Mouse (Mus musculus) myocyte (in vitro differentiated cells): ENCODE measurements at regions not wholly inside any gene's neighbourhood (a gene's known extent, or its start where the extent isn't known, plus 50 kb on each side); places are given as distances from the start of the nearest gene placed in this dataset.

Source experiments
- H3K27me3 ChIP-seq: one replicate; pipeline ENCODE4 v1.6.1; 2011; ENCODE audit not compliant: control insufficient read depth, insufficient read depth, insufficient read length
- H3K36me3 ChIP-seq: one replicate; pipeline ENCODE4 v1.6.1; 2011; ENCODE audit not compliant: control insufficient read depth, insufficient read depth
- H3K4me2 ChIP-seq: one replicate; pipeline ENCODE4 v1.6.1; 2011; ENCODE audit warnings: low read depth, control low read depth
- H3K4me3 ChIP-seq: one replicate; pipeline ENCODE4 v1.5.1; 2011; ENCODE audit warnings: mild to moderate bottlenecking, control low read depth, moderate library complexity
- H3K79me2 ChIP-seq: one replicate; pipeline ENCODE4 v1.6.1; 2011; ENCODE audit not compliant: control insufficient read depth, insufficient read depth
- H3ac ChIP-seq: one replicate; pipeline ENCODE4 v1.6.1; 2011; ENCODE audit not compliant: control insufficient read depth, insufficient read length
- CEBPB ChIP-seq: IDR thresholded peaks from 2 replicates; pipeline ENCODE4 v1.6.1; 2011; ENCODE audit warnings: mild to moderate bottlenecking, moderate library complexity; ENCODE audit not compliant: poor library complexity, insufficient read depth, severe bottlenecking
- E2F4 ChIP-seq: IDR thresholded peaks from one replicate; pipeline ENCODE4 v1.6.1; 2011; ENCODE audit warnings: mild to moderate bottlenecking, control low read depth, moderate library complexity; ENCODE audit not compliant: insufficient read depth
- MAX ChIP-seq: IDR thresholded peaks from one replicate; pipeline ENCODE4 v1.6.1; 2011; ENCODE audit warnings: low read depth, mild to moderate bottlenecking, control low read depth
- MYOD1 ChIP-seq, 3 experiments: IDR thresholded peaks; one replicate each; pipeline ENCODE4 v1.6.1; 2011; ENCODE audit warnings: control low read depth in 2 of 3, low read depth in 2 of 3, mild to moderate bottlenecking in 2 of 3, moderate library complexity in 1 of 3; ENCODE audit not compliant: insufficient read length in 2 of 3, control insufficient read depth in 1 of 3
- MYOG ChIP-seq, 3 experiments: IDR thresholded peaks; one replicate each; pipeline ENCODE4 v1.6.1; 2011; ENCODE audit warnings: control low read depth in 2 of 3, low read depth in 2 of 3, mild to moderate bottlenecking in 2 of 3; ENCODE audit not compliant: insufficient read length in 2 of 3, control insufficient read depth in 1 of 3, insufficient read depth in 1 of 3
- POLR2A ChIP-seq: IDR thresholded peaks from one replicate; pipeline ENCODE4 v1.6.1; 2011; ENCODE audit warnings: low read depth, mild to moderate bottlenecking, control low read depth, moderate library complexity; ENCODE audit not compliant: insufficient read length
- POLR2AphosphoS2 ChIP-seq: IDR thresholded peaks from one replicate; pipeline ENCODE4 v1.6.1; 2011; ENCODE audit warnings: low read depth, control low read depth; ENCODE audit not compliant: insufficient read length
- REST ChIP-seq: IDR thresholded peaks from one replicate; pipeline ENCODE4 v1.6.1; 2011; ENCODE audit warnings: mild to moderate bottlenecking, control low read depth, moderate library complexity; ENCODE audit not compliant: insufficient read depth, insufficient read length
- SRF ChIP-seq: IDR thresholded peaks from one replicate; pipeline ENCODE4 v1.6.1; 2011; ENCODE audit warnings: low read depth; ENCODE audit not compliant: control insufficient read depth, insufficient read length
- TCF12 ChIP-seq: IDR thresholded peaks from one replicate; pipeline ENCODE4 v1.6.1; 2011; ENCODE audit warnings: mild to moderate bottlenecking, control low read depth; ENCODE audit not compliant: poor library complexity, insufficient read depth, severe bottlenecking
- TCF3 ChIP-seq: IDR thresholded peaks from one replicate; pipeline ENCODE4 v1.6.1; 2011; ENCODE audit warnings: low read depth, control low read depth; ENCODE audit not compliant: insufficient read length
- USF1 ChIP-seq: IDR thresholded peaks from one replicate; pipeline ENCODE4 v1.6.1; 2011; ENCODE audit warnings: low read depth, mild to moderate bottlenecking, control low read depth, moderate library complexity

DNA sequence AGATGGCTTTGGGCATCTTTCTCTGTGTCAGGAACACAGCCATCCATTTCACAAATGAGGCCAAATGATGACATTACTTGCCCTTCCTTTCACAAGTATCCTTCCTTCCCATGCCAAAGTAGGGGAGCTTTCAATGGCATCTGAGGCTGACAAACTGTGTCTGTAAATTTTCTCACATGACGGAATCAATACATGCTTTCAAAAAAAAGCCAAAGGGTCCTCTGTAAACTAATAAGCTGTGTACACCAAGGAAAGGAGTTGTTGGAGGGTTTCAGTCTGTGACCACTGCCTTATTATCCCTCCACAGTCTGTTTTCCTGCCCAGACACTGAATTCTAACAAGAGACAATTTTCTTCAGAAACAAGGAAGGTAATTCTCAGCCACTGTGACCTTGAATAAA is 490.2 kb upstream of the Adamts9 start:
- Histone ChIP-seq H3K4me2 (no peak overlapping the region), H3K27me3 (no peaks in the 10 kb centered on the region), H3K36me3 (no peaks in the 10 kb centered on the region), H3K79me2 (no peaks in the 10 kb centered on the region), H3K4me3 (no peak overlapping the region), H3ac (no peak overlapping the region)
- TF ChIP-seq E2F4, result no peak
- TF ChIP-seq REST, result no peak
- no peak for TF ChIP-seq POLR2AphosphoS2
- TF ChIP-seq MAX, result no peak
- TF ChIP-seq MYOD1 (IDR thresholded peaks at IDR 0.05; ENCODE audit: control insufficient read depth in 1 of 3, insufficient read length in 2 of 3, low read depth in 2 of 3), result no peak
- no peak for TF ChIP-seq TCF3
- no peak for TF ChIP-seq SRF
- no peak for TF ChIP-seq MYOG (IDR thresholded peaks at IDR 0.05; ENCODE audit: control insufficient read depth in 1 of 3, insufficient read depth in 1 of 3, insufficient read length in 2 of 3, low read depth in 2 of 3)
- TF ChIP-seq POLR2A, result no peak
- no peak for TF ChIP-seq TCF12
- TF ChIP-seq USF1, result no peak
- TF ChIP-seq CEBPB, result no peak

DNA sequence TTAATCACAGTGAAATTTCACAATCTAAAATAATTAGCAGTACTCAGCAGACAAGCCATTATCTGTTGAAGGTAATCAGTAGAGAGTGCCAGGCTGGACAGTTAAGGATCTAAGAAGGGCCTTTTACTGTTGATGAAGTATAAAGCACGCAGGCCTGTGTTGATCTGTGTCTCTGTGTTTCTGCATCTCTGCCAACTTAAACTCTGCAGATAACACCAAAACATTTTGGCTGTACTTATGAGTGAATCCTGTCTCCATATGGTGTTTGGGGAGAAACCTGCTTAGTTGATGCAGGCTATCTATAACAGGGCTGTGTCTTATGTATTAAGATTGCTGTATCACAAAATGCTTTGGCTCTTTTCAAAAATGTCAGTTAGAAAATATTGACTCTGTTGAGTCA is 482.8 kb upstream of the Adamts9 start:
- no peak for TF ChIP-seq USF1
- TF ChIP-seq REST, result no peak
- no peak for TF ChIP-seq POLR2A
- TF ChIP-seq E2F4, result no peak
- no peak for TF ChIP-seq SRF
- TF ChIP-seq MYOD1 (IDR thresholded peaks at IDR 0.05; ENCODE audit: control insufficient read depth in 1 of 3, insufficient read length in 2 of 3, low read depth in 2 of 3), result no peak
- no peak for TF ChIP-seq TCF3
- no peak for TF ChIP-seq TCF12
- TF ChIP-seq MYOG (IDR thresholded peaks at IDR 0.05; ENCODE audit: control insufficient read depth in 1 of 3, insufficient read depth in 1 of 3, insufficient read length in 2 of 3, low read depth in 2 of 3), result no peak
- no peak for TF ChIP-seq CEBPB
- Histone ChIP-seq H3K36me3 (no peaks in the 10 kb centered on the region), H3K79me2 (no peaks in the 10 kb centered on the region), H3ac (no peak overlapping the region), H3K27me3 (no peaks in the 10 kb centered on the region), H3K4me3 (no peak overlapping the region), H3K4me2 (no peak overlapping the region)

DNA sequence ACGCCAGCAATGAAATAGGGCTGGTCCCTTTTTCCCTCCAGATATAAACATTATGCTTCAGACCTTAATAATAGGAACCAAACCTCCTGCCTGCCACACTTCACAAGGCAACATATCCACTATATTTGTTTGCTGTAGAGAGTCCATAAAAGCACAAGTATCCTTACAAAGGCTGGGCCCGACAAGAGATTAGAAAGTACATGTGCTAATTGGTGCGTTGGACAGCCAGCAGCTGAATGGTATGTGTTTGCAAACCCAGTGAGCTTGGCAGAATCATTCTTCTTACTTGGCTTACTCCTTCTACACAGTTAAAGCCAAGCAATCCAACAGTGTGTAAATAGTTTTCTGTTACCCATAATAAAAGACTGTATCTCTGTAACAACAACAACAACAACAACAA is 479.6 kb upstream of the Adamts9 start:
- H3ac ChIP-seq, result no peak overlapping the region
- H3K79me2 ChIP-seq, result no peaks in the 10 kb centered on the region
- H3K4me2 ChIP-seq, result no peak overlapping the region
- TF ChIP-seq USF1 (no peak), POLR2A (no peak), CEBPB (no peak), TCF12 (no peak), TCF3 (no peak), MYOD1 (IDR thresholded peaks at IDR 0.05; ENCODE audit: control insufficient read depth in 1 of 3, insufficient read length in 2 of 3, low read depth in 2 of 3) (no peak), E2F4 (no peak), MAX (no peak), POLR2AphosphoS2 (no peak), MYOG (IDR thresholded peaks at IDR 0.05; ENCODE audit: control insufficient read depth in 1 of 3, insufficient read depth in 1 of 3, insufficient read length in 2 of 3, low read depth in 2 of 3) (no peak), REST (no peak), SRF (no peak)
- H3K27me3 ChIP-seq, result no peaks in the 10 kb centered on the region
- no peak overlapping the region for H3K4me3 ChIP-seq
- H3K36me3 ChIP-seq, result no peaks in the 10 kb centered on the region

DNA sequence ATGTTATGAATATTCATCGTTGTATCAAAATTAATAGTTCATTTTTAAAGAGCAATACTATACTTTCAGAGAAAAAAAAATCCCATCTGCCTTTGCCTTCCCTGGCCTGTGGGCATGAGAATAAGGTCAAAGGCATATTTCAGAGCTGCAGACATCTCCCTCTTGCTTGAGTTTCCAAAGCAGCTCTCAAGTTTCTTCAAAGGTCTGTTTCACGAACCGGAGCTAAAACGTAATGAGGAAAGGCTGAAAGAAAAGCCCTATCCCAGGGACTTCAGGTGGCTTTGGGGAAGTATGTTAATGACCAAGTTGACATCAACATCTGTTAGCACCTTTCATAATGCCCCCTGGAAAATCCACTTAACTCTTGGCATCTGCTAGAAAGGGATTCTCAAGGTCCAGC is 479.0 kb upstream of the Adamts9 start:
- H3K4me3 ChIP-seq, result no peak overlapping the region
- H3K4me2 ChIP-seq, result no peak overlapping the region

DNA sequence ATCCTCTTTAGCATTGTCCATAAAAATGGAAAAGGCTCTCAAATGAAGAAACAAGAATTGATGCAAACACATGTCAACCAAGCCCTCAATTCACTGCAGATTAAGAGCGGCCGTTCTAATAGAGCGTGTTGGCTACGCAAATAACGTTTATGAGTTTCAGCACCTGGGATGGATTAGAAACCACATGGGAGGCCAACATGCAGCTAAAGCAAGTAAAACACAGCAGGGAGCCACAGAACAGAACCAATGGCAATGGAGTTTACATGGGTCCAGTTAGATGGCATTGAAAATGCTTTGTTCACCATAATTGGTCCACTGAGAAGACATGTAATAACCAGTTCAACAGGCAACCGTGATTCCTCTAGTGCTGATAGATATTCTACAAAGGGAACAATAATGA is 474.3 kb upstream of the Adamts9 start:
- Histone ChIP-seq H3K79me2 (no peaks in the 10 kb centered on the region), H3K36me3 (no peaks in the 10 kb centered on the region), H3ac (no peak overlapping the region), H3K4me2 (no peak overlapping the region), H3K4me3 (no peak overlapping the region), H3K27me3 (no peaks in the 10 kb centered on the region)
- no peak for TF ChIP-seq TCF12

More for the DNA sequence above, 479.0 kb upstream of the Adamts9 start:
- H3ac ChIP-seq, result no peak overlapping the region
- no peaks in the 10 kb centered on the region for H3K36me3 ChIP-seq
- TF ChIP-seq POLR2A, result no peak
- TF ChIP-seq MYOG (IDR thresholded peaks at IDR 0.05; ENCODE audit: control insufficient read depth in 1 of 3, insufficient read depth in 1 of 3, insufficient read length in 2 of 3, low read depth in 2 of 3), result no peak
- TF ChIP-seq MYOD1 (IDR thresholded peaks at IDR 0.05; ENCODE audit: control insufficient read depth in 1 of 3, insufficient read length in 2 of 3, low read depth in 2 of 3), result no peak
- TF ChIP-seq MAX, result no peak
- TF ChIP-seq TCF12, result no peak
- no peak for TF ChIP-seq REST
- no peak for TF ChIP-seq CEBPB
- no peaks in the 10 kb centered on the region for H3K79me2 ChIP-seq
- no peaks in the 10 kb centered on the region for H3K27me3 ChIP-seq
